Mouse (Mus musculus) limb, embryonic 14.5 days (tissue): ENCODE measurements around the gene Ifi47. TPM values are rescaled to one million over a fixed set of nuclear protein-coding genes. Genes with fewer than 3 reads are reported as not detected.

Experiments
- ATAC-seq: fragments of 200-750 bp; cut with Nextera tagmentation; 2 replicates; pipeline ENCODE4 v1.8.0; 2017; ENCODE audit warnings: low read depth, moderate number of reproducible peaks, moderate TSS enrichment; ENCODE audit not compliant: low FRiP score
- DNase-seq: peaks from one replicate; pipeline ENCODE4 v3.0.0-alpha.2; 2015; ENCODE audit warnings: low spot score
- H3K27ac ChIP-seq: fragments of 300-500 bp; sonication (generic); replicated peaks from 2 replicates; pipeline ENCODE4 v1.5.1; 2014; ENCODE audit warnings: low read depth, mild to moderate bottlenecking, low read length, moderate library complexity, mixed read lengths
- H3K27me3 ChIP-seq: fragments of 300-500 bp; sonication (generic); 2 replicates; pipeline ENCODE4 v1.6.1; 2014; ENCODE audit warnings: low read length, mixed read lengths; ENCODE audit not compliant: control insufficient read depth, insufficient read depth
- H3K36me3 ChIP-seq: fragments of 300-500 bp; sonication (generic); 2 replicates; pipeline ENCODE4 v1.6.1; 2014; ENCODE audit warnings: mild to moderate bottlenecking, low read length, moderate library complexity, mixed read lengths; ENCODE audit not compliant: control insufficient read depth, insufficient read depth
- H3K4me1 ChIP-seq: fragments of 300-500 bp; sonication (generic); 2 replicates; pipeline ENCODE4 v1.6.1; 2014; ENCODE audit warnings: antibody characterized with exemption, low read length, mixed read lengths; ENCODE audit not compliant: control insufficient read depth, insufficient read depth
- H3K4me2 ChIP-seq: fragments of 300-500 bp; sonication (generic); replicated peaks from 2 replicates; pipeline ENCODE4 v1.6.1; 2014; ENCODE audit warnings: low read depth, mild to moderate bottlenecking, low read length, moderate library complexity; ENCODE audit not compliant: severe bottlenecking
- H3K4me3 ChIP-seq: fragments of 300-500 bp; sonication (generic); replicated peaks from 2 replicates; pipeline ENCODE4 v1.5.1; 2014; ENCODE audit warnings: low read length
- H3K9ac ChIP-seq: fragments of 300-500 bp; sonication (generic); 2 replicates; pipeline ENCODE4 v1.6.1; 2014; ENCODE audit warnings: mild to moderate bottlenecking, low read depth, low read length, moderate library complexity; ENCODE audit not compliant: severe bottlenecking
- H3K9me3 ChIP-seq: fragments of 300-500 bp; sonication (generic); 2 replicates; pipeline ENCODE4 v1.6.1; 2016; ENCODE audit warnings: low read length; ENCODE audit not compliant: control insufficient read depth
- POLR2A ChIP-seq: fragments of 200-500 bp; IDR thresholded peaks from 2 replicates; pipeline ENCODE4 v1.8.0; 2012; ENCODE audit warnings: inconsistent platforms, mild to moderate bottlenecking, moderate library complexity, borderline replicate concordance; ENCODE audit not compliant: insufficient read depth, insufficient read length; ENCODE audit errors: extremely low read depth
- whole genome bisulfite sequencing: fragments of 180-500 bp; shearing (Covaris S2); extraction: QIAGEN DNeasy Blood & Tissue Kit; methylation state at CpG from one replicate; pipeline ENCODE4 v1.1.7; 2014; 5-methylcytosine and 5-hydroxymethylcytosine counted together
- polyA plus RNA-seq, 2 experiments: library from polyadenylated mRNA; depleted of rRNA in 1 of 2; stranded (reverse) in 1 of 2; unstranded in 1 of 2; fragments of >200 nt; fragmentation: Nextera tagmentation in 1 of 2; extraction: Ambion mirVana in 1 of 2; gene quantifications; 2 replicates each; pipeline versions ENCODE4 v1.2.1 to v1.2.3; 2012 to 2014

Gene Ifi47
- polyA plus RNA-seq, 2 experiments: 0.72 to 1.0 TPM

- Histone ChIP-seq H3K4me1 (no peaks in the 10 kb centered on the region), H3K4me3 (no peak overlapping the region), H3K4me2 (no peak overlapping the region), H3K9me3 (no peaks in the 10 kb centered on the region), H3K27me3 (no peaks in the 10 kb centered on the region), H3K27ac (no peak overlapping the region), H3K36me3 (no peaks in the 10 kb centered on the region), H3K9ac (no peak overlapping the region)
- TF ChIP-seq POLR2A: no peak
- no peak for DNase-seq
- no peak for ATAC-seq
- 61% methylated on average over 1 of the region's 1 CpGs for WGBS
Measured at GRCm38 (mm10) chr11:49111000-49111399, 34.6 kb downstream of the Ifi47 start.

GRCm38 (mm10) chr11:49112624-49113219, 36.3 kb downstream of the Ifi47 start:
- H3K36me3 ChIP-seq: no peaks in the 10 kb centered on the region
- no peak overlapping the region for H3K9ac ChIP-seq
- H3K27me3 ChIP-seq: no peaks in the 10 kb centered on the region
- ATAC-seq (no peak), DNase-seq (no peak)
- H3K4me1 ChIP-seq: no peaks in the 10 kb centered on the region
- H3K9me3 ChIP-seq: no peaks in the 10 kb centered on the region
- H3K4me2 ChIP-seq: no peak overlapping the region
- H3K27ac ChIP-seq: no peak overlapping the region
- H3K4me3 ChIP-seq: no peak overlapping the region
- TF ChIP-seq POLR2A: no peak
- WGBS: 83% methylated on average over 6 of the region's 6 CpGs

- Histone ChIP-seq H3K4me1 (no peaks in the 10 kb centered on the region), H3K9ac (no peak overlapping the region), H3K4me3 (no peak overlapping the region), H3K27me3 (no peaks in the 10 kb centered on the region), H3K4me2 (no peak overlapping the region), H3K27ac (no peak overlapping the region), H3K36me3 (no peaks in the 10 kb centered on the region), H3K9me3 (no peaks in the 10 kb centered on the region)
- WGBS: 82% methylated on average over 2 of the region's 2 CpGs
- TF ChIP-seq POLR2A: no peak
- no peak for ATAC-seq
- DNase-seq: no peak
Measured at GRCm38 (mm10) chr11:49114158-49114557, 37.8 kb downstream of the Ifi47 start.

GRCm38 (mm10) chr11:49114774-49115173, 38.4 kb downstream of the Ifi47 start, which contains the start of gene Olfr1396:
Olfr1396 (minus strand) TSS chr11:49114874.
- Histone ChIP-seq H3K27ac (no peak within 1 kb of the TSS), H3K27me3 (no peaks in the 10 kb centered on the region), H3K4me2 (no peak within 1 kb of the TSS), H3K4me3 (no peak within 1 kb of the TSS), H3K4me1 (no peaks in the 10 kb centered on the region), H3K9me3 (no peaks in the 10 kb centered on the region), H3K36me3 (no peaks in the 10 kb centered on the region), H3K9ac (no peak within 1 kb of the TSS)
- no peak for TF ChIP-seq POLR2A
- no peak for DNase-seq
- no peak for ATAC-seq

DNA sequence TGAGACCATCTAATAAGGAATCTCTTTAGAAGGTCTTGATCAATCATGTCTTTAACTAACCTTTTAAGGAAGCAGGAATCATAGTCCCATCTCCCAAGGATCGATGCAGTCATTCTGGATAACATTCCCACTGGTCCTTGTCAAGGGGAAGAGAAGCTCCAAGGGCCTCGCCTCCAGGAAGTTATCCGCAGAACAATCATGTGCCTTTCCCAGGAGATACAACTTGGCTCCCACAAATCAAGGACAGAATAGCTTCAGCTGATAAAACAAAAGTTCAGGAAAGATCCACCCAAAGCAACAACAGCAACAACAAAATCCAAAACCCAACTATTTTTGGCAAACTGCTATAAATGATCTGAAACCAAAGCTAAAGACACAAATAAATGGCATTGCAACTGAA, 43.2 kb downstream of the Ifi47 start:
- no peaks in the 10 kb centered on the region for H3K9me3 ChIP-seq
- no peak overlapping the region for H3K4me2 ChIP-seq
- DNase-seq (no peak), ATAC-seq (no peak)
- WGBS: 86% methylated on average over 3 of the region's 3 CpGs
- H3K4me3 ChIP-seq: no peak overlapping the region
- no peaks in the 10 kb centered on the region for H3K4me1 ChIP-seq
- no peaks in the 10 kb centered on the region for H3K36me3 ChIP-seq
- no peaks in the 10 kb centered on the region for H3K27me3 ChIP-seq
- TF ChIP-seq POLR2A: no peak
- H3K9ac ChIP-seq: no peak overlapping the region
- no peak overlapping the region for H3K27ac ChIP-seq

DNA sequence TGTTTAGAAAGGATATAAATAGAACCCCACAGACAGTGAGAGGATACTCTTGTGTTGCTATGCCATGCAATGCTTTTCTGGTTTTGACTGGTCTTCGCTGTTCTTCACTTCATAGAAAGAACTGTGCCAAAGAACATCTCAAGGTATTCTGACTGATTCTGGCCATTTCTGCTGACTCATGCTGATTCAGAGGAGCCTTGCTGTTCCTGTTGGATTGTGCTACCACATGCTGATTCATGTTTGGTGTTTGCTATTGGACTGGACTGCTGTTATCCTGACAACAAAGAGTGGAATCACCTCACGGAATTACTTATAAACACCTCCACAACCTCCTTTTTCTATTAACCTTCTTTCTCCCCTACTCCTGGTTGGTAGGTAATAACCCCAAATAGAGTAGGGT, 47.8 kb downstream of the Ifi47 start:
- Histone ChIP-seq H3K4me3 (no peak overlapping the region), H3K4me1 (no peaks in the 10 kb centered on the region), H3K27me3 (no peaks in the 10 kb centered on the region), H3K9ac (no peak overlapping the region), H3K27ac (no peak overlapping the region), H3K9me3 (no peaks in the 10 kb centered on the region), H3K36me3 (no peaks in the 10 kb centered on the region), H3K4me2 (no peak overlapping the region)
- ATAC-seq (no peak), DNase-seq (no peak)
- TF ChIP-seq POLR2A: no peak
- 84% methylated on average over 2 of the region's 2 CpGs for WGBS
